Mouse (Mus musculus) stomach, postnatal 0 days (tissue): ENCODE results near the gene Tmem151b.

ENCODE experiments used
- CTCF ChIP-seq: IDR thresholded peaks from 2 replicates; pipeline ENCODE4 v1.5.1; 2016; ENCODE audit warnings: antibody characterized with exemption, low read depth, mild to moderate bottlenecking, moderate library complexity
- EP300 ChIP-seq: optimal IDR thresholded peaks from 2 replicates; pipeline ENCODE3; 2016; ENCODE audit warnings: antibody characterized with exemption

DNA sequence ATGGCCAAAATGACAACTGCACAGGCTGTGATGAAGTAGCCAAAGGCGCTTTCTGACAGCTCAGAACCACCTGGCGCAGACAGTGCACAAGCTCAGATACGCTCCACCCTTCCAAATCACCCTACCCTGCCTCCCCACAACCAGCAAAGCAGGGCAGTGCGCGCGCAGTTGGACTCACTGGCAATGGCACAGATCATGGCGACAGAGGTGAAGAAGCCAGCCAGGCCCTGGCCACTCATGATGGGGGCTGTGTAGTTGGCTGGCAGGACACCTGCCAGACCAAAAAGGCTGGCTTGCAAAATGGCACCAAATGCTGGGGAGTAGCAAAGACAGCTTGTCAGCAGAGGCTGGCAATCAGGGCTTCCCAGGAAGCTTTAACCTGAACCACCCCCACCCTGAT, 39.8 kb upstream of the Tmem151b start:
- TF ChIP-seq CTCF (no peak), EP300 (no peak)
